ENCODE assay signal across 9 mouse cellular contexts in genomic region chr12:73786909-73787308, GRCm38 (mm10).
A peak's percentile ranks its signal among the peaks of the same experiment; 100 is the strongest.
DNase-seq lines count a peak whose midpoint lies in the region; ATAC-seq and TF ChIP-seq lines count a peak whose summit lies in the region.
"Had no signal": no experiment of that assay in that cellular context is flagged by ENCODE, and none has a peak within 500 bp of the region (broad histone marks: within the 10 kb centered on the region; RNA-seq: fewer than 3 reads in every experiment).

No protein-coding gene starts in this region.

- H3K9me3 ChIP-seq in hindbrain, embryonic 16.5 days (ENCODE audit: control insufficient read depth, low read length): no peaks in the 10 kb centered on the region
- H3K9me3 ChIP-seq in hindbrain, embryonic 11.5 days (ENCODE audit: control insufficient read depth, low read length): no peaks in the 10 kb centered on the region
- no peaks in the 10 kb centered on the region for H3K9me3 ChIP-seq in lung, postnatal 0 days (ENCODE audit: low read length)
- H3K9me3 ChIP-seq in intestine, postnatal 0 days (ENCODE audit: control insufficient read depth): no peaks in the 10 kb centered on the region

- no peak overlapping the region for H3K9ac ChIP-seq in hindbrain, embryonic 16.5 days (ENCODE audit: low read depth, low read length)
- no peak overlapping the region for H3K9ac ChIP-seq in hindbrain, embryonic 11.5 days (ENCODE audit: low read depth, low read length)
- H3K9ac ChIP-seq in lung, postnatal 0 days (replicated peaks; ENCODE audit: low read depth): no peak overlapping the region
- no peak overlapping the region for H3K9ac ChIP-seq in intestine, postnatal 0 days (ENCODE audit: low read depth, low read length)
- H3K9ac ChIP-seq: liver, embryonic 14.5 days had no signal

- H3K27me3 ChIP-seq in hindbrain, embryonic 16.5 days (replicated peaks; ENCODE audit: control insufficient read depth, insufficient read depth, low read length): no peaks in the 10 kb centered on the region
- H3K27me3 ChIP-seq in hindbrain, embryonic 11.5 days (ENCODE audit: control insufficient read depth, insufficient read depth, low read length): no peaks in the 10 kb centered on the region
- no peaks in the 10 kb centered on the region; the same call in 1 of the 2 replicates for H3K27me3 ChIP-seq in lung, postnatal 0 days (replicated peaks; ENCODE audit: insufficient read depth, low read length)
- no peaks in the 10 kb centered on the region for H3K27me3 ChIP-seq in intestine, postnatal 0 days (replicated peaks; ENCODE audit: control insufficient read depth, insufficient read depth, low read length)

- ATAC-seq in hindbrain, embryonic 16.5 days: peak; percentile 95
- no peak for ATAC-seq in hindbrain, embryonic 11.5 days (ENCODE audit: low FRiP score)
- ATAC-seq in lung, postnatal 0 days: peak; percentile 77
- no peak for ATAC-seq in intestine, postnatal 0 days

- H3K36me3 ChIP-seq in hindbrain, embryonic 16.5 days (ENCODE audit: control insufficient read depth, insufficient read depth, low read length): no peaks in the 10 kb centered on the region
- H3K36me3 ChIP-seq in hindbrain, embryonic 11.5 days (ENCODE audit: control insufficient read depth, insufficient read depth, low read length): no peaks in the 10 kb centered on the region
- H3K36me3 ChIP-seq in lung, postnatal 0 days (ENCODE audit: insufficient read depth, low read length): no peaks in the 10 kb centered on the region
- no peaks in the 10 kb centered on the region for H3K36me3 ChIP-seq in intestine, postnatal 0 days (ENCODE audit: control insufficient read depth, insufficient read depth)

- no peak for TF ChIP-seq EP300 in lung, postnatal 0 days (IDR thresholded peaks at IDR 0.05)

- H3K27ac ChIP-seq in hindbrain, embryonic 16.5 days (ENCODE audit: low read depth, low read length): no peak overlapping the region
- no peak overlapping the region for H3K27ac ChIP-seq in hindbrain, embryonic 11.5 days (ENCODE audit: low read depth, low read length)
- no peak overlapping the region for H3K27ac ChIP-seq in lung, postnatal 0 days (ENCODE audit: low read length)
- H3K27ac ChIP-seq in intestine, postnatal 0 days (ENCODE audit: low read depth, low read length): no peak overlapping the region
- H3K27ac ChIP-seq: liver, embryonic 14.5 days had no signal

- WGBS in hindbrain, embryonic 16.5 days: 67% methylated on average over 8 of the region's 8 CpGs
- WGBS in hindbrain, embryonic 11.5 days: 94% methylated on average over 8 of the region's 8 CpGs
- WGBS in lung, postnatal 0 days: 48% methylated on average over 8 of the region's 8 CpGs
- 71% methylated on average over 8 of the region's 8 CpGs for WGBS in intestine, postnatal 0 days

- H3K4me3 ChIP-seq in hindbrain, embryonic 16.5 days (ENCODE audit: low read length): no peak overlapping the region
- H3K4me3 ChIP-seq in hindbrain, embryonic 11.5 days (ENCODE audit: low read depth, low read length): no peak overlapping the region
- H3K4me3 ChIP-seq in lung, postnatal 0 days (ENCODE audit: low read depth, low read length): no peak overlapping the region
- H3K4me3 ChIP-seq in intestine, postnatal 0 days (ENCODE audit: low read depth, low read length): no peak overlapping the region

- TF ChIP-seq CTCF in lung, postnatal 0 days (IDR thresholded peaks at IDR 0.05): no peak
- no peak for TF ChIP-seq CTCF in intestine, postnatal 0 days (IDR thresholded peaks at IDR 0.05; ENCODE audit: low read depth)

- DNase-seq in hindbrain, embryonic 11.5 days (ENCODE audit: low spot score): no peak
- DNase-seq in adrenal gland, adult 2 months: peak; percentile 85
- DNase-seq in fibroblast of lung, adult 2 months (ENCODE audit: low read depth): peak; percentile 99
- DNase-seq in heart, postnatal 36 days: peak; percentile 84 to 87
- peak; percentile 77 for DNase-seq in lung, postnatal 0 days (ENCODE audit: low spot score)
- no peak for DNase-seq in c-Kit-positive CD71-positive TER-119-positive erythroid progenitor cells, embryonic 14.5 days (ENCODE audit: low spot score)

- H3K4me1 ChIP-seq in hindbrain, embryonic 16.5 days (ENCODE audit: control insufficient read depth, insufficient read depth, low read depth, low read length): peaks cover 4% of the 10 kb centered on the region; the same call in 1 of the 2 replicates
- no peaks in the 10 kb centered on the region for H3K4me1 ChIP-seq in hindbrain, embryonic 11.5 days (replicated peaks; ENCODE audit: control insufficient read depth, insufficient read depth, low read length)
- H3K4me1 ChIP-seq in lung, postnatal 0 days (ENCODE audit: insufficient read depth, low read depth, low read length): peaks cover 7% of the 10 kb centered on the region; the same call in 1 of the 2 replicates
- H3K4me1 ChIP-seq in intestine, postnatal 0 days (replicated peaks; ENCODE audit: control insufficient read depth, insufficient read depth, low read length): peaks cover 7% of the 10 kb centered on the region

- intact Hi-C loops in heart, postnatal 36 days (cut with DNase I): no loop called here

- no peak overlapping the region for H3K4me2 ChIP-seq in hindbrain, embryonic 16.5 days (ENCODE audit: low read length)
- H3K4me2 ChIP-seq in hindbrain, embryonic 11.5 days (replicated peaks; ENCODE audit: low read depth, low read length): no peak overlapping the region
- no peak overlapping the region for H3K4me2 ChIP-seq in lung, postnatal 0 days (replicated peaks; ENCODE audit: low read depth, low read length)
- H3K4me2 ChIP-seq in intestine, postnatal 0 days (replicated peaks; ENCODE audit: low read depth): no peak overlapping the region

Comparison
In these comparisons a context has a peak if more than half of its experiments do, and no peak if none do; other contexts are left out.
1. ATAC-seq: peak in hindbrain, embryonic 16.5 days (single experiment) and lung, postnatal 0 days (single experiment); none in hindbrain, embryonic 11.5 days (single experiment) and intestine, postnatal 0 days (single experiment).
2. DNase-seq: peak in adrenal gland, adult 2 months (single experiment), fibroblast of lung, adult 2 months (single experiment), heart, postnatal 36 days (2 of 2) and lung, postnatal 0 days (single experiment); none in hindbrain, embryonic 11.5 days (single experiment) and c-Kit-positive CD71-positive TER-119-positive erythroid progenitor cells, embryonic 14.5 days (single experiment).